Mouse (Mus musculus) urinary bladder, postnatal 36 days (tissue): ENCODE results near the gene Dock1.

ENCODE experiments used
- DNase-seq, 2 experiments: peaks; one replicate each; pipeline ENCODE4 v3.0.0; 2022; ENCODE audit warnings: low spot score in 2 of 2, mixed read lengths in 1 of 2

The Dock1 gene

DNA sequence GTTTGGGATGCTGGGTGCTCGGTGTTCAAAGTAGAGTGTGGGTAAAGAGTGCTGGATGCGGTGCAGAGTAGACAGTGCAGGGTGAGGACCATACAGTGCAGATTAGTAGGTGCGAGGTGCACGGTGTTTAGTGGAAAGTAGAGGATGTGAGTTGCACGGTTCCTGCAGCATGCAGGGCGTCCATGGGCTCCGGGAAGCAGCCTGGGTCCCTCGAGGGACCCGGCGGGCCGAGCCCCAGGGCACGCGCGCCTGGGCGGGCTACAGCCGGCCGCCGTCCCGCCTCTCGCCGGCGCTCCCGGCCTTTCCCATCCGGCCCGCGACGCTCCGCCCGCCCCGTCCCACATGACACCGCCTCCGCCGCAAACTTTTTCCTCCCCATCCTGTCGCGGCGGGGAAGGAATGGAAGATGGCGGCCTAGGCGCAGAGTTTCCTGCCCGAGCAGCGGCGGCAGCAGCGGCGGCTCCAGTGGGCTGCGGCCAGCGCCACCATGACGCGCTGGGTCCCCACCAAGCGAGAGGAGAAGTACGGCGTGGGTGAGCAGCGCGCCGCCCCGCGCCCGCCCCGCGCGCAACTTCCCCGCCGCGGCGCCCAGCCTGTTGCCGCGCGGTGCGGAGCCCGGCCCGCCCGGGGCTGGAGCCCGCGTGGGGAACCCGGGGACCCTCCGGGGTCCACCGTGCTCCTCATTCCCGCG, at the start of gene Dock1:
TSS of gene Dock1 (plus strand) at position 343 of the 691 bp plus-strand sequence.
- DNase-seq: peak; percentile 63 to 78

DNA sequence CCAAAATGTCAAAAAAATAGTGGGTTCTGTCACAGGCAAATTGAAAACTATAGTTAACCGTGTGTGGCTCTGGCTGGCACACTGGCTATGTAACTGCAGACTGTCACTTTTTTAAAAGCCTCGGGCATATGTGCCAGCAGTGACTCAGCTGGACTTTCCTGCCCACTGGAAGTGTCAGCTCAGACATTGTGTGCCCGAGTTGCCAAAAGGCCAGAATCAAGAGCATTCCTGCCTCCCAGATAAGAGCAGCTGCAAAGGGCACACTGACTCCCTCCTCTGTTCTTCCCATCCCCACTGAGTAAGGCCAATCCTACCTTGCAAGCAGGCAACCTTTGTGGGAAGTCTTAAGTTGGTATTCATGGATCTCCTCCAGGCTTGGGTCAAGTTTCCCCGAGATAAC, 42.5 kb upstream of the Dock1 start:
- no peak for DNase-seq

DNA sequence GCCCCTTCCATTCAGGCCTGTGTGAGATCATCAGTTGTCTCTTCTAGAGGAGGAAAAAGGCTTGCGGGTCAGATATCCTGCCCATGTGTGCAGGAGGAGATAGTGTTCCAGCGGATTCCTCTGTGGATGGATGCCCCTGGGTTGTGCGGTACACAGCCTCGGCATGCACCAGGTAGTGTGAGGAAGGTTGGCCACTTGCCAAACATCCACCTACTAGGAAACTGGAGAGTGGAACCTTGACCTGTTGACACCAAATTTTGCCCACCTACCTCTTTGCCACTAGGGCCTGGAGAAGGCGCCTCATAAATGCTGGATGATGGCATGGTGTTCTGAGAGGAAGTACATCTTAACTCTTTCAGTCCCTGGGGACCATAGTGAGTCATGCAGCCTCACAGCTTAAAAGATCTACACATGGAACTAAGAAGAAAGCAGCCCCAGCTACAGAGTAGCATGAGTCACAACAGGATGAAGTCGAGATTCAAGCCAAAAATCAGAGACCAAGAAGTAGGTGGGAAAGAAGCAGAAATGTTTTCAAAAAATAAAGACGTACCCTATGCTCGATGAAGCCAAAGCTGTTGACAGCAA, 20.1 kb upstream of the Dock1 start:
- no peak for DNase-seq

DNA sequence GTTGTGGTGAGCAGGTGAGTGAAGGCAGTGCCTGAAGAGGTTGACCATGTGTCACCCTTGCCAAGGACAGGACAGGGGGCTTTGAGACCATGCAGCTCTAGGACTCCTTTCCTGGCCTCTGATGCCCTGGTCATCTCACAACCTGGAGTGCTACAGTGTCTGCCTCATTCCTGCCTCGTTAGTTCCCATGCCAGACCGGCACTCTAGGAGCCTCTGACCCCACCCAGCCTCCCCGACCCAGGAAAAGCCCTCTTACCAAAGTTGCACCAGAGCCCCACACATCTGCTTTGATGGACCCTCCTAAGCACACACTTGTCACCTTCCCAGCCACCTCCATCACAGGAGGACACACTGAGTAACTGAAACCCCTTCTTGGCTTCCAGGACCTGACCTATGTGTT, 19.4 kb upstream of the Dock1 start:
- no peak for DNase-seq

DNA sequence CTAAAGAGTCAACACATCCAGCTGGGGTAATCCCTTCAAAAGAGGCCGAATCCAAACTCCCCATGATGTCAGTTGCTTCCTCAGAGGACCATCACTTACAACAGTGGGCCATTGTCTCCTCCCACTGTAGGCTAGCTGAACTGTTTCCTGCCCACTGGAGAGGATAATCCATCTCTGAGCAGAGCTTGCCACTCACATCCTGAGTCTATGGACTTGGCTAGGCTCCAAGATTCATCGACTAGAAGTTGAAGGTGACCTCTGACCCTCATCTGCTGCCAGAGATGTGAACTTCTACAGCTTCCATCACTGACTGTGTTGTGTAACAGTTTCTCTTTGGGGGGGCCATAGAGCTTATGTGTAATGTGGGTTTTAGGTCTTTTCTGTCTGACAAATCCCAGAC, 7.2 kb upstream of the Dock1 start:
- DNase-seq: no peak

DNA sequence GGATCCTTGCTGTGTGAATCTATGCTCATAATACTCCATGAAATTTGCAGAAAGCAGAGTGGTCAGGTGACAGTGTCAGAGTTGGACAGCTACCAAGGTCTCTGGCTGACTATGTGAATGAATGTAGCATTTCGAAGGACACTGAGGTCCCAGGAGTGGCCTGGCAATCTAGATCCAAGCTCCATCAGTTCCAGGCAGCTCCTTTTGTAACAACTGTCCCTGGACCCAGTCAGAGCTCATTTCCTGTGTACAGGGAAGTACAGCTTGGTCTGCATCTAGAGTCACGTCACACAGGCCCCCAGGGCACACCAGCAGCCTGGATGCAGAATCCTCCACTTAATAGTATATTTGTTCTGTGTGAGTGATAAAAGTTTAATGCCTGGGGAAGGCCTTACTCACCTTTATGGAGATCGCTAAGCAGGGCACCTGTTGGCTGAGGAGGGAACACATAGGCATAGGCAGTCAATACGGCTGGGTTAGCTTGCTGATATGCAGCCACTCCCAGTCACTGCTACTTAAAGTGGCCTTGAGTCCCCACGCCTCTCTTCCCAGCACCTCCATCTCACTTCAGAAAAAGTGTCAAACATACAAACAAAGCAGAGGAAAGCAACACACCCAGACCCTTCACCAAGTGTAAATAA, 4.7 kb upstream of the Dock1 start:
- DNase-seq: no peak

DNA sequence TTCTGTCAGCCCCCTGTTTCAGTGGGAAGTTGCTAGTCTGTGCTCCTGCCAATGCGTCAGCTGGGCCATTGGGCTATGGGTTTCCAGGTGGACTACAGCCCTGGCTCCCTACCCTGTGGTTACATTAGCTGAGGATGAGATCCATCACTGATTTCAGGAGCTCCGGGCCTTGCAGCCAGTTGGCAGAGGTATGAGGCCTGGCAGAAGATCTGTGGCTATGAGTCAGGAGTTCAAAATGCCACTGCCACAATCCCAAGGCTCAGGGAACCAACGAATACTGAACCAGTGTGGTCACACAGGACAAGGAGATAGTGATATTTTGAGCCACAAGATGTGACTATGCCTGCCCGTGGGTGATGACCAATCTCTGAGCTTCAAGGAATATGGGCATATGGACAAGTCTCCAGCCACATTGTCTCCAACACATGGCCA, 3.2 kb upstream of the Dock1 start:
- DNase-seq: no peak

DNA sequence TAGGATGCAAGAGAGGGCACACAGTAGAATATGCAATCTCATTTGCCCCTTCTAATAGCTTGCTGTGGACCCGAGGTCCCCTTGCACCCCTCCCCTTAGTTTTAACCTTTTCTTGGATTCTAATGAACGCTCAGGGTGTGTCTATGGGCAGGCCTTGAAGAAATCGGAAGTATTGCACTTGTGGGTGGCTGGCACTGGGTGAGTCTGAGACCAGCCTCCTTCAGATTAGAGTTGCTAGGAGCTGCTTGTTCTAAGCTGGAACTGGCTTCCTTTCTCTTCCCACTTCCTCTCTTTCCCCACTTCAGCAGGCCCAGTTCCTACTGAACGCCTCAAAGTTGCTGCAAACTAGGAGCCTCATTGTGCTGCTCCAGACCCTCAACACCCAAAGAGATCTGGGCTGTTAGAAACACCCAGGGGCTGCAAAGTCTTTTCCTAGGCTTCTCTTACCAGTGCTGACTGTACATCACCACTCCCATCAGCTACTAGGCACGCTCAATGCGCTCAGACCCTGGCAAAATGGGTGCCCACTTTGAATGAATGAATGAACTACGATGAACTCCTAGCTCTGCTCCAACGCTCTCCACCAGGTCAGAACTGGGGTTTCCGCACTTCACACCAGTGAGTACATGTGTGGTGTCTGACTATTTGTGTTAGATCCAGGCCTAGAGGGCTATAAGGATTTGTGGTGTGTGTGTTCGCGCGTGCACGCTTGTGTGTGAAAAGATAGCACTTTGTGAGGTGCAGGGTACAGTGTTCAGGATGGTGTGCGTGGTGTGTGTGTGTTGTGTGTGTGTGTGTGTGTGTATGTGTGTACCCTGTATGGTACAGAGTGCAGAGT, 761 bp upstream of the Dock1 start:
- DNase-seq: no peak

DNA sequence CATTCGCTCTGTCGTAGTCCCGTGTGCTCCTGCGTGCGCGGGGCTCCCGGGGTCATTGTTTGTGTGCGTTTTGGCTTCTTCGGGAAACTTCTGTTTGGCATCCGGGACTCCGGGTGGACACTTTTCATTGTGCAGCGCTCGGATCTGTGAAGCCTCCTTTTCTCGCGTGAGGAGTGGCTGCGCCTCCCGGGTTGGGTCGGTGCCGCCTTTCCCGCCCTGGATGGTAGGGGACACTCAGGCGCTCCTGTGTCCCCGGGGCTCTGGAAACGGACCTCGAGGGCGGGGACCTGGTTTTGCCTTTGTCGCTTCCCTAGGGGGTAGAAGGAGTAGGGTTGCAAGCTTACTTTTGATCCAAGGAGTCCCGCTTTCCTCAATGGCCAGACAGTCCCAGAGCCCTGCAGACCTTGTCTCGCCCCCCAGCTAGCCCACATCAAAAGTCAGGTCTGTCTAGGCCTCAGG, 578 bp downstream of the Dock1 start:
- peak; percentile 34 for DNase-seq

DNA sequence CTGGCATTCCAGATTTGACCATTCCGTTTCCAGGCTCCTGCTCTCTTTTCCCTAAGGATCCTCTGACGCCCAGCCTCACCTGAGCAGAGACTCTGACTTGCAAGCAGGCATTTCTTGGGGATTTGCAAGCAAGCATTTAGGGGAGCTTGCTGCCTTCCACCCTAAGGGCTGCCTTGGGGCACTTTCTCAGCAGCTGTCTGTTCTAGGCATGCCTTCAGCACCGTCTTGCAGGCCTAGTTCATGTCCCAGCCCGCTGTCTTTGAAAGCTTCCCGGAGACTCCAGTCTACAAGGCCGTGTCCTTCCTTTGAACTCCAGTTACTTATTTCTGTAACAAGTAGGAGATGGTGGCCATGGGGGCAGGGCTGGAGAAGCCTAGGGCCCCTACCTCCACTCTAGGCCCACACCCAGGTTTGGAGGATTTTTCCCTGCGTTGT, 1.0 kb downstream of the Dock1 start:
- peak in 1 of 2 experiments; percentile 19 for DNase-seq

DNA sequence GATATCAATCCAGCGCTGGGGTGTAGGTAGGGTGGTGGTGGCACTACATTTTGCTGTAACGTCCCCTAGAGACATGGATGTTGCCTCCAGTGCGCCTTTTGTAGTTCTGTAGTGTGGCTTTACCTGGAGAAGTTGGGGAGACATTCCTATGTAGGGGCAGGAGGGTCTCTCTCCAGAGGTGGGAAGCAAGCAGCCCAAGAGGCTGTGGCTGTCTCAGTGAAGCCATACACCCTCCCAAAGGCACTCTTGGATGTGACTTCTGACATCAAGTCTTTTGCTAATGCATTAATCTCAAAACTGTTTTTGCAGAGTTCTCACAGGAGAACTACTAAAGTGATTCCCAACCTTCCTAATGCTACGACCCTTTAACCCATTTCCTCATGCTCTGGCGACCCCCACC, 2.7 kb downstream of the Dock1 start:
- no peak for DNase-seq

DNA sequence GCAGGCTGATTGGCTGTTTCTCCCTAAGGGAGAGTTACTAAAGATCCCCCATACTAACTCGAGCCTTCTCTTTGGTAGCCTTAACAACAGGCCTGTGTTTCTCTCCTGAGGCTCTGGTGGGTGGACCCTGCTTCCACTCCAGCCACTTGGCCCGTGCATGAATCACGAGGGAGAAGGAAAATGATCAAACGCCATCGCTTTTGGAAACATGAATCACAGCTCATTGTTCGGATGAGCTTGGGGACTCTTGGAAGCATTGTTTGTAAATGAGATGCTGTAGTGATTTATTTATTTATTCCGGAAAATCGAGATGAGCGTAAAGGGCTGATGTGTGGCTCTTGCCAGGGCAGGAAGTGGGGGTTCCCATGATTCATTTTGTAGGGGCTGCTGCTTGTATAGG, 3.5 kb downstream of the Dock1 start:
- DNase-seq: no peak

DNA sequence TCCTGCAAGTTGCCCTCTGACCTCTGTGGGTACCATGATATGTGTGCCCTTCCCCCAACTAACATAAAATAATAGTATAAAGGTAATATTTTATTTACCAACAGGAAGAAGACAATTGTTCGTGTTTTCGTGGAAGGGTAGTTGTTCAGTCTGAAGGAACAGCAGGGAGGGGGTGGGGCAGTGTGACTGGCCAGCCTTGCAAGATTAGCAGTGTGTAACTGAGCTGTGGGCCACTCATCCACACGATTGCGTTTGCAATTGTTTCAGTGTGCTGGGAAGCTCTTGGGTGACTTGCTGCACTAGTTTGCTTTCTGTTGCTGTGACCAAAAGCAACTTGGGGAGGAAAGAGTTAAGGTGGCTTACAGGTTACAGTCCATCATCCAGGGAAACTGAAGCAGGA, 7.4 kb downstream of the Dock1 start:
- DNase-seq: no peak

DNA sequence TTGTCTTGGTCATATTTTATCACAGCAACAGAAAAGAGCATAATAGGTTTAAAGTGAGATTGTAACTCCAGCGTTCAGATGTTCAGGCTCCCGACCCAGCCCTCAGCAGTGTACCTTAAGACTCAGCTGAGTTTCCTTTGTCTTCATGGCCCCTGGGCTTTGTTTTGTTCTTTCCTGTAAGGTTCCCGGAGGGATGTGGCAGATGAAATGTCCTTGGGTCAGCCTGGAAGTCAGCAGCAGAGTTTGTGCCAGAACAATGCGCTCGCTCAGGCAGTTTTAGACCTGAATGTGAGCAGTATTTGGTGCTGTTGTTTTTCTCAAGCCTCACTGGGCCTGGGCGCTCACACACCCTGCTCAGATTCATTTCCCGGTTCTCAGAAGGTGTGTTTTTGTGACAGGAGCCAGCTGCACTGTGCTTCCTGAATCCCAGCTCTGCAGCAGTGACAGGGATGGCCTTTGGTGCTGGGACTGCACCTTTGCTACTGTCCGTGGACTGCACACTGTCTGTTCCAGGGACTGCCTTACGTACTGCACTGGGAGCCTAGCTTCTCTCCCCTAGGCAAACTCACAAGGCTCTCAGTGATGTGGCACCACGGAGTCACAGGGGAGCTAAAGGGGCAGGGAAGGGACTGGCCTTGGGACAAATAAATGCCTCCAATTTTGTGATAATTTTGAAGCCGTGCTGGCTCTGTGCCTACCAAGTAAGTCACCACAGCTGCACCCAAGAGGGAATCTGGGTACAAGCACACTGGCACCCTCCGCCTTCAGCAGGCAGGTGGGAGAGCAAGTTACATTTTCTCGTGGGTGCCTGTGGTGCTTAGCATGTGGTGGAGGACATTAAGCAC, 9.1 kb downstream of the Dock1 start:
- DNase-seq: no peak

DNA sequence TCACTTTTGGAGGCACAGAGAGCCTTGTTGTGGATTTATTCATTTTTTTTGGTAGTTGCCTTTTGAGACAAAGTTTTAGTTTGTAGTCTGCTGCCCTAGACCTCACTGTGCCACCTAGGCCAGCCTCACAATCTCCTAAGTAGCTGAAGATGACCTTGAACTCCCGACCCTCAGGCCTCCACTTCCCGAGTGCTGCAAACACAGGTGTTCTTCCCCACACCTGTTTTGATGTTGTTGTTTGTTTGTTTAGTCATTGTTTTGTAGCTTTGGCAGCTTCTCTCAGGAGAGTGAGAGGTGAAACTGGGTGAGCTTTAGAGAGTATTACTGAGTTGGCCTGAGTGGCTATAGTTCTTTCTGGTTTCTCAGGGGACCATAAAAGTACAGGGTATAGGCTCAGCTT, 9.7 kb downstream of the Dock1 start:
- no peak for DNase-seq

DNA sequence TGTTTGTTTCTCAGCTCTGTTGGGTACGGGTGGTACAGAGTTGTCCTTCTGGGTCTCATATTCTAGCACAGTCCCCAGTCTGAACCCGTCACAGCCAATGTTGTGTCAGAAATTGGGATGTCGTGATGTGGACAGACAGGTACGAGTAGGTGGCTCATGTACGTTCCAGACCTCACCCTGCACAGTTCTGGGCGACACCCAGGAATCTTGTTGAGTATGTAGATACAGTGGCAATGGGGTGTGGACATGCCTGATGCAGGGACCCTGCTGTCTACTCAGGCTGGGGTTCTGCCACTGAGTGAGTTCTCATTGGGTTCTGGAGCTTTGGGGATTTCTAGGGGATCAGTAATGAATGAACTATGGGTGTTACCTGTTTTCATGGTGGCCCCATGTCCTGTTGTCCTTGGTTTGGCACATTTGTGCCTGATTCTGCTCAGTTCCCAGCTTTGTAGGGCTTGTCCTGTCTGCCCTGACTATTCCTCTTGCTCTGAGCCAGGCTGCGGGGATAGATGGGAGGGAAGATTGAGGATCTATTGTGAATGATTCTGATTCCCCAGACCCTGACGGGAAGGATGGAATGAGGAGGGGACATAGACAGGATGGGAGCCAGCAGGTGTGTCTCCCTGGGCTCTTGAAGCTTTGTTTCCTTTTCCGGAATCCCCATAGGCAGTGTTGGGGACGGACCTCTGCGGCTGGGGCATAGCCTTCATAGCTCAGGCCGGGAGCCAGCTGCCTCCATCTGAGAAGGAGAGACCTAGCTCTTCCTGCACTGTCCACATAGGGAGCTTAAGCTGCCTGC, 11.5 kb downstream of the Dock1 start:
- DNase-seq: no peak

DNA sequence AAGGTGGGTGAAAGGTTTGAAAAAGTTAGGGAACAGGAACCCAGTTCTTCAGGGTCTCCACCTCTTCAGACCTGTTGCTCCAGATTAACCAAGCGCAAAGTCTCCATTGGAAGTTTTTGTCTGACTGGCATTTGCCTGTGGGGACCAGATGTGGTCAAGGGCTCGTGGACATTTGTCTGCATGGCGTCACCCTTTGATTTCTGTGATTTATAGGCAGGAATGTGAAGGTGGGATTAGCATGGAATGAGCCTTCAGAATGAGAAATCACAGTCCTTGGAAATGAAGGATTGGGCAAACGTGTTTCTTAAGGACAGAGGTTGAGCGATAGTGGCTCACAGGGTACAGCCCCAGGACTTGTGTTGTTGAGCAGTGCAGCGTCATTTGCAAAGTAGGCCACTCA, 17.9 kb downstream of the Dock1 start:
- DNase-seq: no peak

DNA sequence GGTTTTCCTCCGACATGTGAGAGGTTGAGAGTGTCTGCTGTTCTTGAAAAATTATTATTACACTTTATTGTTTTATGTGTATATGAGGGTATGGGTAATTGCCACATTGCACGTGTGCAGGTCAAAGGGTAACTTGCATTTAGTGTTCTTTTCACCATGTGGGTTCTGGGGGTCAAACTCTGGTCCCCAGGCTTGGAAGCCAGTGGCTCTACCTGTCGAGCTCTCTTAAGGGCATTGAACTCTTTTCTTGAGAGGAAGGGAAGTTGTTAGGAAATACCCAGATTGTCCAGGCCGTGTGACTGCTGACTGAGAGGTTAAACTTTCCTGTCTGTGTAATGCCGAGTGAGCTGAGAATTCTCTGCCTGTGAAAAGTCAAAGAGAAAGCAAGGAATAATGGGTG, 19.7 kb downstream of the Dock1 start:
- DNase-seq: no peak

DNA sequence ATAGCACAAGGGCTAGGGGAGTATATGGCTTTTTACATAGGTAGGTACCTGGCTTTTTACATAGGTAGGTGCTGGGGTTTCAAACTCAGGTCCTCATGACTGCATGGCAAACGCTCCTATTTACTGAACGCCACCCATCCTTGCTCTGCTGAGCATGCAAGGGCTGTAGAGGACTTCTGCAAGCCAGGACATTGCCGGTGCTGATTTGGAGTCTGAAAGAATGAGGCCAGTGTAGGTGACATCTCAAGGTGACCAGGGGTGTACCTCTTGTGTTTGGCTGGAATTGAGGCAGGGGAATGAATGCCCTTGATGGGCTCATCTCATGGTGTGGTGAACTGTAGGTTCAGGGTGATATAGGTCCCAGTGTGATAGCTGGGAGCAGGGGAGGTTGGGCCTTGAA, 20.4 kb downstream of the Dock1 start:
- no peak for DNase-seq

DNA sequence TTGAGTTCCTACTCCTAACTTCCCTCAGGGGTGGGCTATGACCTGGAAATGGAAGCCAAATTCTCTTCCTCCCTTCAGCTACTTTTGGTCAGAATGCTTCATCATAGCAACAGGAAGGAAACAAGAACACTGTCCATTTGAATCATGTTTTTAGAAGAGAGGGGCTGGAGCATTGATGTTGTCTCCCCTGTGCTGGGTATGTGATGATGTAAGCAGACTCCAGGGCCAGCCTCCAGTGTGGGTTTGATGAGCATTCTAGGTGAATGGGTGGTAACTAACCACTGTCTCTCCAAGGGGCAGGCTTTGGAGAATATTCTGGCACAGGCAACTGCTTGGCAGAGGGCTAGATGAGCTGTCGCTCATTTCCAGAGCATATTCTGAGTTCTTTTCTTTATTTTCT, 22.9 kb downstream of the Dock1 start:
- no peak for DNase-seq

DNA sequence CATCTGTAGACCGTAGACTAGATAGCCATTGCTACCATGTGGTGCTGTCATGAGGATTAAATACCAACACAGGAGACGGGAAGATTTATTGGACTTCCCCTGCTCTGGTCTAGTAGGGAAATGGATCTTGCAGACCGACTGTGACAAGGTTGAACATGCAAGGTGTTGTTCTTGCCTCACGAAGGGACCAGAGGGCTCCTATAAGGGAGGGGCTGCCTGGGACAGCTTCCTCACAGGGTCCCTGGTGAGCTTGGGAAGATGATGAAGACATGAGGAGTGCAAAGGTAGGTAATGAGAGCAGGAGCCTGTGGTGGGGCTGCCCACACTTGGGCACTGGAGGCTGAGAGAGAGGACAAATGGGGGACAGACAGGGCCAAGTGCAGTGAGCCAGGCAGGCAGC, 25.0 kb downstream of the Dock1 start:
- no peak for DNase-seq
